Mouse (Mus musculus) midbrain, embryonic 13.5 days (tissue): Measurements from ENCODE around the gene Smco2. TPM values are rescaled to one million over a fixed set of nuclear protein-coding genes. Genes with fewer than 3 reads are reported as not detected.

Experiments
- ATAC-seq: fragments of 200-750 bp; cut with Nextera tagmentation; 2 replicates; pipeline ENCODE4 v1.8.0; 2017; ENCODE audit warnings: mild to moderate bottlenecking, moderate TSS enrichment, moderate library complexity
- H3K27ac ChIP-seq: fragments of 300-500 bp; sonication (generic); 2 replicates; pipeline ENCODE4 v1.5.1; 2015; ENCODE audit warnings: inconsistent platforms, mild to moderate bottlenecking, moderate library complexity
- H3K27me3 ChIP-seq: fragments of 300-500 bp; sonication (generic); 2 replicates; pipeline ENCODE4 v1.6.1; 2015; ENCODE audit warnings: mild to moderate bottlenecking, inconsistent platforms
- H3K36me3 ChIP-seq: fragments of 300-500 bp; sonication (generic); 2 replicates; pipeline ENCODE4 v1.6.1; 2015; ENCODE audit warnings: mild to moderate bottlenecking, inconsistent platforms
- H3K4me1 ChIP-seq: fragments of 300-500 bp; sonication (generic); replicated peaks from 2 replicates; pipeline ENCODE4 v1.6.1; 2015; ENCODE audit warnings: inconsistent platforms
- H3K4me2 ChIP-seq: fragments of 300-500 bp; sonication (generic); replicated peaks from 2 replicates; pipeline ENCODE4 v1.6.1; 2015; ENCODE audit warnings: moderate library complexity, mild to moderate bottlenecking, inconsistent platforms
- H3K4me3 ChIP-seq: fragments of 300-500 bp; sonication (generic); replicated peaks from 2 replicates; pipeline ENCODE4 v1.5.1; 2015; ENCODE audit warnings: mild to moderate bottlenecking, inconsistent platforms
- H3K9ac ChIP-seq: fragments of 300-500 bp; sonication (generic); replicated peaks from 2 replicates; pipeline ENCODE4 v1.6.1; 2015; ENCODE audit warnings: mild to moderate bottlenecking, inconsistent platforms
- H3K9me3 ChIP-seq: fragments of 300-500 bp; sonication (generic); 2 replicates; pipeline ENCODE4 v1.6.1; 2016; ENCODE audit warnings: mild to moderate bottlenecking, inconsistent platforms
- whole genome bisulfite sequencing: fragments of 180-500 bp; shearing (Covaris S2); methylation state at CpG from one replicate; pipeline ENCODE4 v1.1.7; 2015; 5-methylcytosine and 5-hydroxymethylcytosine counted together
- polyA plus RNA-seq: library from polyadenylated mRNA; unstranded; fragments of >200 nt; fragmentation: Nextera tagmentation; extraction: Ambion mirVana; gene quantifications from 2 replicates; pipeline ENCODE4 v1.2.1, GENCODE M21; 2015

Smco2 gene
- polyA plus RNA-seq: not detected in 2 replicates

- H3K9ac ChIP-seq: no peak within 1 kb of the TSS
- ATAC-seq: no peak
- no peak within 1 kb of the TSS for H3K4me2 ChIP-seq
- H3K27ac ChIP-seq: no peak within 1 kb of the TSS
- H3K27me3 ChIP-seq: no peaks in the 10 kb centered on the region
- no peak within 1 kb of the TSS for H3K4me3 ChIP-seq
- H3K4me1 ChIP-seq: peaks cover 5% of the 10 kb centered on the region; the same call in 1 of the 2 replicates
- H3K36me3 ChIP-seq: no peaks in the 10 kb centered on the region
- WGBS: 74% methylated on average over 4 of the region's 4 CpGs
- H3K9me3 ChIP-seq: no peaks in the 10 kb centered on the region
These were observed at the start of gene Smco2 for GRCm38 (mm10) chr6:146850050-146850449. Gene Smco2 (plus strand): TSS chr6:146850104.

- Histone ChIP-seq H3K36me3 (no peaks in the 10 kb centered on the region), H3K4me2 (no peak overlapping the region)
- 87% methylated on average over 6 of the region's 6 CpGs for WGBS
These were observed 39.9 kb upstream of the Smco2 start for GRCm38 (mm10) chr6:146809991-146810390.

DNA sequence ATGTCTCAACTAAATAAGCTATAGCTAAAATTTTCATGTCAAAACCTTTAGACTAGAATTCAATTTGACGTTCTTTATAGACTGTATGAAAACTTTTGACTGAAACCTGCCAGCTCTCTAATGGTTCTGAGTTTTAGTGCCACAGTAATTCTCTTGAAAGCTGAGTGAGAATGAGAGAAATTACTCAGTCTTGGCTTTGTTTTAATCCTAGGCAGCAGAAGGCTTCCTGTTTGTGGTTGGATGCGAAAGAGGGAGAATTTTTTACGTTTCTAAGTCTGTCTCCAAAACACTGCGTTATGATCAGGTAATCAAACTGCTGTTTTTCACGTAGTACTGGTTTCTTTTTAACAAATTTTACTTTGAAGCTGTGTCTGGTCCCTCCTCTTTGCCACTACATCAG, 36.9 kb upstream of the Smco2 start:
- Histone ChIP-seq H3K4me2 (no peak overlapping the region), H3K9me3 (no peaks in the 10 kb centered on the region), H3K27me3 (no peaks in the 10 kb centered on the region), H3K27ac (no peak overlapping the region), H3K9ac (no peak overlapping the region), H3K4me1 (no peaks in the 10 kb centered on the region), H3K4me3 (no peak overlapping the region), H3K36me3 (no peaks in the 10 kb centered on the region)
- ATAC-seq: no peak
- 90% methylated on average over 5 of the region's 5 CpGs for WGBS

More at GRCm38 (mm10) chr6:146809991-146810390, 39.9 kb upstream of the Smco2 start:
- H3K27ac ChIP-seq: no peak overlapping the region
- no peaks in the 10 kb centered on the region for H3K4me1 ChIP-seq
- H3K27me3 ChIP-seq: no peaks in the 10 kb centered on the region
- H3K9ac ChIP-seq: no peak overlapping the region
- no peaks in the 10 kb centered on the region for H3K9me3 ChIP-seq
- ATAC-seq: no peak
- no peak overlapping the region for H3K4me3 ChIP-seq

DNA sequence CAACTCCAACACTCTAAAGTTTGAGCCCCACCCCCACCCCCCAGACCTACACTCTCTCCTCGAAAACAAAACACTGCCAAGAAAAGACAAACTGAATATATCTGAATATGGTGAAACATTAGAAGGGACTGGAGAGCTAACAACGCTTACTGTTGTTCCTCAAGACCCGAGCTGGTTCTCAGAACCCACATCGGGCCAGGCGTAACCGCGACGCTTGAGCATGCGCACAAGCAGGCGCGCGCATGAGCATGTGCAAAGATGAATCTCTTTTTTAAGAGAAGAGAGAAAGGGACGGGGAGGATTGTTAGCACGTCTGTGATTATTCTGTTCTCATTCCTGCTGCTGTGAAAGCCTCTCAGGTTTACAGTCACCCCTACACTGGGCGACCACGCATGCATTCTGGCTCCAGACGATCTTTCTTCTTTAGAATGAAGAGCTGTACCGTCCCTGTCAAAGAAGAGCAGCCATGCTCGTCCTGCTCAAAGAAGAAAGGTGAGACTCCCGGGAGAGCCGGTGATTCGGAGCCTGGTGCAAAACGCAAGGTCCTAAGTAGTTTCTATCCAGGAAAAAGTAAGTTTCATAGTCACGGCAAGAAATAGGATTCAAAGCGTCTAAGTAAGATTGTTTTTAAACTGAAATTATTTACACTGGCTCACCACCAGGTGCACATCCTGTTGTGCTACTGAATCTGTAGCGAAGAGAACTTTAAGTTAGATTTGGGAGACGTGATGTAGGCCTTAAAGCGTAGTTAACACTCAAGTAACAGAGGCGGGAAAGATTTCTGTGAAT, 29.5 kb upstream of the Smco2 start:
- WGBS: 80% methylated on average over 29 of the region's 29 CpGs
- ATAC-seq: no peak

DNA sequence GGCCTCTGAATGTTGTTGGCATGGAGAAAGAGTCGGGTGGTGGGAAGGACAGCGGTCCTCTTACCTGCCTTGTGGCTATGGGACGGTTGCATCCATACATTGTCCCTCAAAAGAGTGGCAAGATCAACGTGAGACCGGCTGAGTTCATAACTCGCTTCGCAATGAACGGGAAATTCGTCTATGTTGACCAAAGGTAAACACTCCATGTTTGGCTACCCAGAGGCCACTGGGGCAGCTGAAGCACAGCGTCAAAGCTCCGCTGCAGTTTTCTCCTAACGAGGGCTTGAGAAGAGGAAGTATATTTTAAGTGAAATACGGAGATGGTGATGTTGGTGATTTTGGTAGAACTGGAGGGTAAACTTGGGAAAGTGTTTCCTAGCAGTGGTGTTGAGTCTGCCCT, 27.9 kb upstream of the Smco2 start:
- no peak for ATAC-seq
- Histone ChIP-seq H3K4me1 (no peaks in the 10 kb centered on the region), H3K9ac (no peak overlapping the region), H3K4me2 (no peak overlapping the region), H3K36me3 (no peaks in the 10 kb centered on the region), H3K27me3 (no peaks in the 10 kb centered on the region), H3K27ac (no peak overlapping the region), H3K4me3 (no peak overlapping the region), H3K9me3 (no peaks in the 10 kb centered on the region)
- WGBS: 94% methylated on average over 13 of the region's 13 CpGs

More for the DNA sequence above, 29.5 kb upstream of the Smco2 start:
- no peak overlapping the region for H3K4me3 ChIP-seq
- no peaks in the 10 kb centered on the region for H3K9me3 ChIP-seq
- H3K4me2 ChIP-seq: no peak overlapping the region
- H3K9ac ChIP-seq: no peak overlapping the region
- H3K4me1 ChIP-seq: no peaks in the 10 kb centered on the region
- H3K36me3 ChIP-seq: no peaks in the 10 kb centered on the region
- no peak overlapping the region for H3K27ac ChIP-seq
- no peaks in the 10 kb centered on the region for H3K27me3 ChIP-seq

- H3K9ac ChIP-seq: no peak overlapping the region
- H3K4me2 ChIP-seq: no peak overlapping the region
- peak; percentile 60 for ATAC-seq
- H3K27ac ChIP-seq: no peak overlapping the region
- WGBS: 40% methylated on average over 16 of the region's 16 CpGs
- H3K27me3 ChIP-seq: no peaks in the 10 kb centered on the region
- no peaks in the 10 kb centered on the region for H3K9me3 ChIP-seq
- H3K4me1 ChIP-seq: no peaks in the 10 kb centered on the region
- no peaks in the 10 kb centered on the region for H3K36me3 ChIP-seq
- H3K4me3 ChIP-seq: no peak overlapping the region
These were observed 25.0 kb upstream of the Smco2 start for GRCm38 (mm10) chr6:146824727-146825486.

DNA sequence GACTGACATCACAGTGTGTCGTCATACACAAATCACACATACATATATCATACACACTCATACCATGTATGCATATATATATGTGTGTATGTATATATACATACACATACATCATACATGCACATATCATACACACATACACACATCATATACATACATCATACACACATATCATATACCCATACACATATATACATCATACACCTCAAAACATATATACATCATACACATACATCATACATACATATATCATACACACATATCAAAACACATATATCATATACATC, 24.5 kb upstream of the Smco2 start:
- H3K36me3 ChIP-seq: no peaks in the 10 kb centered on the region
- no peaks in the 10 kb centered on the region for H3K9me3 ChIP-seq
- no peak overlapping the region for H3K4me2 ChIP-seq
- H3K9ac ChIP-seq: no peak overlapping the region
- no peak overlapping the region for H3K27ac ChIP-seq
- no peak overlapping the region for H3K4me3 ChIP-seq
- WGBS: 76% methylated on average over 1 of the region's 1 CpGs
- no peaks in the 10 kb centered on the region for H3K27me3 ChIP-seq
- no peaks in the 10 kb centered on the region for H3K4me1 ChIP-seq
- ATAC-seq: peak; percentile 50; the same call in 1 of the 2 replicates

- no peak for ATAC-seq
- H3K4me3 ChIP-seq: no peak overlapping the region
- no peak overlapping the region for H3K4me2 ChIP-seq
- H3K27me3 ChIP-seq: no peaks in the 10 kb centered on the region
- no peaks in the 10 kb centered on the region for H3K4me1 ChIP-seq
- WGBS: 78% methylated on average over 12 of the region's 12 CpGs
- H3K9ac ChIP-seq: no peak overlapping the region
- H3K36me3 ChIP-seq: no peaks in the 10 kb centered on the region
- no peak overlapping the region for H3K27ac ChIP-seq
- no peaks in the 10 kb centered on the region for H3K9me3 ChIP-seq
These were observed 18.6 kb upstream of the Smco2 start for GRCm38 (mm10) chr6:146831320-146831719.

DNA sequence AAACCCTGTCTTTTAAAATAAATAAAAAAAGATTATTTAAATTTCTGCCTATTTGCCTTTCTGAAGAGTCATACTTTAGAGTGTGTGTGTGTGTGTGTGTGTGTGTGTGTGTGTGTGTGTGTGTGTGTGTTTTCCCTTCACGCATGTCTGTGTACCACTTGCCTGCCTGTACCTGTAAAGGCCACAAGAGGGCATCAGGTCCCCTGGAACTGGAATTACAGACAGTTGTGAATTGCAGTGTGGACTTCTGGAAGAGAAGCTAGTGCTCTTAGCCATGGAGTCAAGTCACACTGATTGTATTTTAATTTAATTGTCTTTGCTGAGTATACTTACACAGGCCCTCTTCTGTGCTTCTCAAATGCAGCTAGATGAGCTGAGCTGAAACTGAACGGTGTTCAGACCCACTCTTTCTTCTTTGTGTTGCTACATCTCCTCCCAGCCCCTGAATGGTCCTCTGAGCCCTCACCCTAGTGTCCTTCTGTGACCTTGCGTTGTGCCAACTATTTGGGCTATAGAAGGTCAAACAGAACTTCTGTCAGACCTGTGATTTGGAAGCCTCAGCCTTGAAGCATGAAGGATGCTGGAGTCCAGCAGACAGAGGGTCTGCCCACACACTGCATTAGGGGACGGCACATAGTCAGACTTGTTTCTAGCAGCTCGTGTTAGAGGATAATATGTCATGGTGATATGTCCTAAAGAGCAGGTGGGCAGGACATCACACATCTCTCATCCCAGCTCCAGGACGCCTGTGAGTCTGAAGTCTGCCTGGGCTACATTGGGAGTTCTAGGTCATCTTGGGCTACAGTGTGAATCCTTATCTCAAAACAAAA, 16.2 kb upstream of the Smco2 start:
- 72% methylated on average over 6 of the region's 6 CpGs for WGBS
- H3K4me3 ChIP-seq: no peak overlapping the region

GRCm38 (mm10) chr6:146834342-146834741, 15.6 kb upstream of the Smco2 start:
- Histone ChIP-seq H3K36me3 (no peaks in the 10 kb centered on the region), H3K27ac (no peak overlapping the region), H3K27me3 (no peaks in the 10 kb centered on the region), H3K4me3 (no peak overlapping the region), H3K4me1 (no peaks in the 10 kb centered on the region), H3K9ac (no peak overlapping the region), H3K9me3 (no peaks in the 10 kb centered on the region), H3K4me2 (no peak overlapping the region)
- 90% methylated on average over 3 of the region's 3 CpGs for WGBS
- no peak for ATAC-seq

More for the DNA sequence above, 16.2 kb upstream of the Smco2 start:
- ATAC-seq: peak; percentile 80
- Histone ChIP-seq H3K9me3 (no peaks in the 10 kb centered on the region), H3K4me2 (no peak overlapping the region), H3K36me3 (no peaks in the 10 kb centered on the region), H3K9ac (no peak overlapping the region), H3K4me1 (no peaks in the 10 kb centered on the region), H3K27me3 (no peaks in the 10 kb centered on the region), H3K27ac (no peak overlapping the region)

- WGBS: 35% methylated on average over 4 of the region's 4 CpGs
- Histone ChIP-seq H3K9me3 (no peaks in the 10 kb centered on the region), H3K4me3 (no peak overlapping the region), H3K27ac (no peak overlapping the region), H3K36me3 (no peaks in the 10 kb centered on the region), H3K4me1 (no peaks in the 10 kb centered on the region), H3K4me2 (no peak overlapping the region), H3K9ac (no peak overlapping the region), H3K27me3 (no peaks in the 10 kb centered on the region)
- no peak for ATAC-seq
These were observed 14.1 kb upstream of the Smco2 start for GRCm38 (mm10) chr6:146835784-146836183.

GRCm38 (mm10) chr6:146837316-146837715, 12.6 kb upstream of the Smco2 start:
- Histone ChIP-seq H3K27ac (no peak overlapping the region), H3K4me2 (no peak overlapping the region), H3K36me3 (no peaks in the 10 kb centered on the region)

More at GRCm38 (mm10) chr6:146837316-146837715, 12.6 kb upstream of the Smco2 start:
- H3K27me3 ChIP-seq: no peaks in the 10 kb centered on the region
- H3K4me3 ChIP-seq: no peak overlapping the region
- no peaks in the 10 kb centered on the region for H3K9me3 ChIP-seq
- ATAC-seq: no peak
- no peak overlapping the region for H3K9ac ChIP-seq
- 90% methylated on average over 7 of the region's 7 CpGs for WGBS
- H3K4me1 ChIP-seq: no peaks in the 10 kb centered on the region
